Mouse (Mus musculus): ENCODE results near the gene Slc4a2.

The Slc4a2 gene

DNA sequence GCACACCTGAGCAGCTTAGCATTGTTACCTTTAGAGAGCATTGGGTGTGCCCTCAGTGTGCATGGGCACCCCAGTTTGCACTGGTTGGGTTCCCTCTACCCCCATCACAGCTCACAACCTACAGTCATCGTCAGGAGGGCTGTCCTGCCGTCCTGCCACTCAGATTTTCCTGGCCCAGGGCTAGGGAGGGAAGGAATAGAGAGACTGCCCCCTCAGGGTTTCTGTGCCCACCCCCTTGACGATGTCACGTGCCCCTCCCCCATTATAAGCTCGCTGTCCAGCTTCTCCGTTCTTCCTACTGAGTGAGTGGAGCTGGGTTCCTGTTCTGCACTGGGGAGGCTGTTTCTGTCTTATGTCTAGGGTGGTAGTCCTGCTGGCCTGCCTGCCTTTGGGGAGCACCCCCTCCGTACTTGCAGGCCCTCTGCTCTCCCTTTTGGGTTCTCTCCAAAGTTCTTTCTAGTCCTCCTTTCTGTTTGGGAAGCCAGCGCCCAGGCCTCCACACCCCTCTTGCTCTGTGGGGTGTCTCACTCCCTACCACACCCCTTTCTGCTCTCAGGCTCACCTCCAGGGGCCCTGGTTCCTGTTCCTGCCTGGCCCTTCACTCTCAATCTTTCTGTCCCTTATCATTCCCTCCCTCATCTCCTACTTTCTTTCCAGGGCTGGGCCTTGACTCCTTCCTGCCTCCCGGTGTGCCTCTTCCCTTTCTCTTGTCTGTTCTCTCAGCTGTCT lies 3.1 kb downstream of the Slc4a2 start:
- DNase-seq (ENCODE audit: low spot score): no peak

DNA sequence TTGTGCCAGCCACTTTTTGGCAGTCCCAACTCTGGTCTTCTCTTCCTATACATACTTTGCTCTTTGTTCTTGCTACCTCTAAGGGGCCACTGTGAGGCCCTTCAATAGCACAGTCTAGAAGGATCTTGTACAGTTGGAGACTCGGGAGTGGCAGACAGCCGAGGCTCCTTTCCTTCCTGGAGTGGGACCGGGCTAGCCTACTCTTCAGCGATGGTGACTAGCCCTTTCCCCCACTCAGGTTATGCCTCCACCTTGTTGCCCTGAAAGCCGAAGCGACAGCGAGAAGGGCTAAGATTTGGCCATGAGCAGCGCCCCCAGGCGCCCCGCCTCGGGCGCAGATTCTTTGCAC lies 3.6 kb downstream of the Slc4a2 start:
- DNase-seq (ENCODE audit: low spot score): no peak

- no peak for DNase-seq (ENCODE audit: low spot score)
Observed at GRCm38 (mm10) chr5:24427981-24428402, 4.4 kb downstream of the Slc4a2 start.

DNA sequence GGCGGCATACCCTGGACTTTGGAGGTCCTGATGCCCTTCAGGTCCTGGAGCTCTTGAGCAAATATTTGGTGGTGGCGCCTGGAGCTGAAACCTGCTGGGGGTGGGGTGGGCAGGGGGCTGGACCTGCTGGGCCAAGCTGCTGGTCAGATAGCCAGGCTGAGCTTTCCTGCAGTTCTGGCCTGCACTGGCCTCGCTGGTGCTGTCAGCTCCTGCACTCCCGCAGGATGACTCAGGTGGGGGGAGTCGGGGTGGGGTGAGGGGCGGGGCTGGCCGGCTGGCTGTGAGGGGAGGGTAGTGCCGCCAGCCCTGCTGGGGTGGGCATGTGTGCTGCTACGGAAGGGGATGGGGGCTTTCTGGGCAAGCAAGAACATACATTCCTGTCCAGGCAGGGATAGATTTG lies 5.0 kb downstream of the Slc4a2 start:
- DNase-seq (ENCODE audit: low spot score): no peak

DNA sequence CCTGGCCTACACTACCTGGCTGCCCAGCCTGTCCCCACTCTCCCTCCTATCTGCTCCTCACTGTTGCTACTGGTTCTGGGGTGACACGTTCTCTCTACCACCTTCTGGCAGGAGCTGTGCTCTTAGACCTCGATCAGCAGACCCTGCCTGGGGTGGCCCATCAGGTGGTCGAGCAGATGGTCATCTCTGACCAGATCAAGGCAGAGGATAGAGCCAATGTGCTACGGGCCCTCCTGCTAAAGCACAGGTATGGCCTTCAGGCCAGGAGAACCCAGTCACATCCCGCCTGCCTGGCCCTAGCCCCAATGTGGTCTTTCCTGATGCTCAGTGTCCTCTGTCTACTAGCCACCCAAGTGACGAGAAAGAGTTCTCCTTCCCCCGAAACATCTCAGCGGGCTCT lies 10.4 kb downstream of the Slc4a2 start:
- no peak for DNase-seq (ENCODE audit: low spot score)

GRCm38 (mm10) chr5:24441187-24441586 lies 17.6 kb downstream of the Slc4a2 start:
- DNase-seq (ENCODE audit: low spot score): no peak

DNA sequence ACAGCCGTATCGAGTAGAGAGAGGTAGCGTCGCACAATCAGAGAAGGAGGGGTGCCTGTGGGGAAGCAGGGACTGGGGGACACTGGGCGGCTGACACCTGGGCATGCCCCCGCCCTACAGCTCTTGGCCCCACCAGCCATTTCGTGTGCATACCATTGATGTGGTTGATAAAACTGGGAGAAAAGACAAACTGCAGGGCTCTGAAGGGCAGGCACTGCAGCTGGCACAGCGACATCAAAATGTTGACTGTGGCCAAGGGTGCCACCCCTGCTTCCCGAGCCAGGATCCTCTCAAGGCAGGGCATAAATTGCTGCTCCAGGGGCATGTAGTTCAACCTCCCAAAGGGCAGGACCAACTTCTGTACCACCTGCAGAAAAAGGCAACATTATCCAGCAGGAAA lies 18.4 kb downstream of the Slc4a2 start:
- DNase-seq (ENCODE audit: low spot score): no peak

DNA sequence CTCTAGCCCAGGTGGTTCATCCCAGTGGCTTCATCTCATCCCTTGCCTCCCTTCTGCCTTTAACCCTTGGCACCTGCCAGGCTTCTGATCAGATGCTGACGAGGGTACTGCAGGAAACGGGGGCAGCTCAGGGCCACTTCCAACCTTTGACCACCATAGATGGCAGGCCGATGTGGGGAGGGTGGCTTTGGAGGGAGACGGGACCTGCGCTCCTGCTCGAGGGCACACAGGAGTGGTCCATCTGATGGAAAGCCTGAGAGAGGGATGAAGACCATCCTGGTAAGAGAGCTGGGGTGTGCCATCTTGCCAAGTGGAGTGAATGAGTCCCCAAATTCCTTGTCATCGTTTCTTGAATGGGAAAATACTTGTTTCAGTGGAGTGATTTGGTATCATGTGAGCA lies 19.6 kb downstream of the Slc4a2 start:
- no peak for DNase-seq (ENCODE audit: low spot score)

DNA sequence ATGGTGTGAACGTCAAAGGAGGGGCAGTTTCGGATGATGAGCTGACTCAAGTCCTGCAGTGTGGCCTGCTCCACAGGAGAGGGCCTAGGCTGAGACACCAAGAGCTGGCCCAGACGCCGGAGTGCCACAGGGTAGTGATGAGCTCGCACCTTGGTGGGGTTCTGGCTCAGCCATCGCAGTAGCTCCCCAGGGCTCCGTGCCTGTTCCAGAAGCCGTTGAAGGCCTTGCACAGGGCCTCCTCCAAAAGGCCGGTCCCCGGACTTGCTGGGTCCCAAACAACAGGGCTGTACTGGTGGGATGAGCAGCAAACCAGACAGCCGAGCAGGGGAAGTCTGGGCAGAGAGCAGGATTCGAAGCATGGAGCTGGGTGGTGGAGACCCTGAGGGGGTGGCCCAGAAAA lies 20.3 kb downstream of the Slc4a2 start:
- DNase-seq (ENCODE audit: low spot score): no peak

DNA sequence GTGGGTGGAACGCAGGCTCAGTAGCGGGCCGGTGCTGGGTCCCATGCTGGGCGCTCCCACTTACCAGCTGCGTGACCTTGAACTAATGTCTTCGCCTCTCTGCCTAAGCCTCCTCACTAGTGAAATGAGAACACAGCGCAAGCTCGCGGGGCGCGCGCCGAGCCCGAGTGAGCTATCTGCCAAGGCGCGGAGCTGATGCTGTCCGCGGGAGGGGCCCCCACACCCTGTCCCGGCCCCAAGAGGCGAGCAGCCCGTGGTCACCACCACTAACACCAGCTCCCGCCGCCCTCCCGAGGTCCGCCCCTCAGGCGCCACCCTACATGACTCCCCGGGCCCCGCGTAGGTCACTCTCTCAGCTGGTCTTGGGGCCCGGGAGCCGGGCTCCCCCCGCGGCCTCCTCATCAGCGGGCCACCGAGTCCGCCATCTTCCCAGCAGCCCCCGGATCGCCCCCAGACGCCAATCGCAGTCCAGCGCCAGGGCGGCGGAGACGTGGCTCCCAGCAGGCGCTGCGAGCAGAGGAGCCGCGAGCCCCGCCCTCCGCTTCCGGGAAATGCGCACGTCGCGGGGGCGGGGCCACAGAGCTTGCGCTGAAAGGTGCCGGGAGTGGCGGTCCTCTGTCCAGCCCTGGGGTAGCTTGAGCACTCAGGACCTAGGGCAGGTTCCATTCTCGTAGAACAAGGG lies 21.2 kb downstream of the Slc4a2 start, which contains the start of gene Fastk:
Gene Fastk (minus strand): TSS at position 542 of the 682 bp plus-strand sequence.
- DNase-seq (ENCODE audit: low spot score): peak; percentile 88

DNA sequence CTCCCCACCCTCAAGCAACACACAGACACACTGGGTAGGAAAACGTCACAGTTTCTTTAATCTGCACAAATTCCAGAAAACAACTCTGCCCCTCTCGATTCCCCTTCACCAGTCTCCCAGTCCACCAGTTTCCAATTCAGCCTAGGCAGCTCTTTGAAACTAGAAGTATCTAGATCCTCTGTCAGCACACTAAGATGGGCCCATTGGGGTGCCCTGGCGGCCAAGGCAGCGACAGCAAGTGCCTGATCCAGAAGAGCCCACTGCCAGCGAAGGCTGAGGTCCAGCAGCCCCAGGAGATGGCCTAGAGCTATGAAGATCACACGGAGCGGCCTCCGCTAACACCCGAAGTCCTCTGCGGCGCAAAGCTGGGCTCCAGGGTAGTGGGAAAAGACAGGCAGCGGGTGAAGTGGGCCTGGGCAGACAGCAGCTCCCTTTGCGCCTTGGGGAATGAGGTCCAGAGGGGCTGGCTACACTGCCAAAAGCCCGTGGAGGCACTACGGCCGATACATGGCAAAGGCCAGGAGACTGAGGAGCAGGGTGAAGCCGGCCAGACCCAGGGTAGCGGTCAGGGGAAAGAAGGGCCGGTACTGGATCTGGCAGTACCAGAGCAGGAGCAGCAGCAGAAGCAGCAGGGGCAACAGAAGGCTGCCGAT lies 21.9 kb downstream of the Slc4a2 start:
- DNase-seq (ENCODE audit: low spot score): no peak

DNA sequence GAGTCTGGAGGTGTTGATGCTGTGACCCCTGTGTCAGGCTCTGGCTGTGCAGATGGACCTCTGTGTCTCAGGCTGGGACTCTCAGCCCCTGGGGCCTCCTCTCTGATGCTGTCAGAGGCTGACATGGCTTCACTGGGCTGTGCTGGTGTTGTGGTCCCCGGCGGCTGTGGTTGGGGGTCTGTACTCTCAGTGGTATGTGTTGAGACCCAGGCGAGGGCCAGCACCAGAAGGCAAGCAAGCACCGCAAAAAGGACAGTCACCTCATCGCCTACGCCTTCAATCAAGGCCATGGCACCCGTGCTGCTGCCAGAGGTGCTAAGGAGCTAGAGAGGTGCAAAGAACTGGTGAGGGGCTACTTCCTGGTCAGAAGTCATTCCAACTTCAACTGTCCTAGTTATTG lies 23.0 kb downstream of the Slc4a2 start:
- DNase-seq (ENCODE audit: low spot score): no peak

DNA sequence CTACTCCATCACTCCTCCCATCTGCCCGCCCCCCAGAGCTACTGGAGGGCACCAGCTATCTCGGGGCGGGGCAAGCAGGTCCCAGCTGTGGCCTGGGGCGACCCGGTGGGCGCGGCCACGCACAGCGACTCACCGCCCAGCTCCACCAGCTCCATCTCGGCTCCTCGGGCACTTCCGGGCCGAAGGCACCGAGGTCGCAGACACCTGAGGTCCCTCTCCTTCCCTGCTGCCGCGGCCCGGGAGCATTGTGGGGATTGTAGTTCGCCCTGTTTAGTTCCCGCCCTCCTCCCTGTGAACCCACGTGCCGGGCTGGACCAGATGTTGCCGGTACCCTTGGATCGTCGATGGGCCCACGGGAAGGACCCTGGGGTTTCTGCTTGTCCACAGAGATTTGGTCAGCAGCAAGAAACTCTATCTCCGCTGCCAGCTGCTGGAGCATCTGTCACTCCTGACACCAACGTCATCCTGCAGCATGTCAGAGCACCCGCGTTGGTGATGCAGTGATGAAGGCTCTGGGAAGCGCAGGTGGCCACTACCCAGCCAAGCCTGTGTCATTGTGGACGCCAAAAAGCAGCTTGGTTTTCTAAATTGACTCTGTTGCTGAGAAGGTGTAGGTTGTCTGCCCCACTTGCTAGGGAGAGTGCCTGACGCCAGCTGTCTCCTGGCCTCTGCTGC lies 24.1 kb downstream of the Slc4a2 start, which contains the start of gene Tmub1:
Gene Tmub1 (minus strand): TSS at position 231 of the 675 bp plus-strand sequence.
- peak; percentile 73 for DNase-seq (ENCODE audit: low spot score)

- DNase-seq (ENCODE audit: low spot score): peak; percentile 70
Observed at GRCm38 (mm10) chr5:24451264-24452029, 27.8 kb downstream of the Slc4a2 start.

- DNase-seq (ENCODE audit: low spot score): no peak
Observed at GRCm38 (mm10) chr5:24452030-24452690, 28.5 kb downstream of the Slc4a2 start, which contains the start of gene Agap3. Gene Agap3, plus strand, starts transcription at chr5:24452177.

DNA sequence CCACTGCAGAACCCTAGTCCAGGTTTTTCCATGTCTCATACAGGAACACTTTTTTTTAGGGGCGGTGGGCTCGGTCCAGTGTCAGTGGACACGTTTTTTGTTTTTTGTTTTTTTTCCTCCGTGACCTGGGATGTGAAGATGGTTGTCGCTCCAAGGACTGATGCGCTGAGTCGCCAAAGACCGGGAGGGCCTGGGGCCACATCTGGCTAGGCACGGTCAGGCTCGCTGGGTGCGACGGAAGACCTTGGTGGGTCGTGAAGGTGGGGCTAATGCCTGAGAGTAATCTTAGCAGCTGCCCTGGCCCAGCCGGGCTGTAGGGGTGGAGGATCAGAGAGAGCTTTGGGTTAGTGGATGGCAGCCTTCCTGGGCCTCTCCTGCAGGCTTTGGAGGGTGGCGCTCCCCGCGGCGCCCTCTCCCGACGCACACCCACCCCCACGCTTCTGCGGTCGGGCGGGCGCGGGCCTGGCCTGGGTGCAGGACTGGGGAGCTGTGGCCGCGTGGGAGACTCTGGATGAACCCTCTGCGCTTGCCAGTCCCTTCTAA lies 29.1 kb downstream of the Slc4a2 start:
- DNase-seq (ENCODE audit: low spot score): no peak

GRCm38 (mm10) chr5:24453283-24453984 lies 29.8 kb downstream of the Slc4a2 start:
- no peak for DNase-seq (ENCODE audit: low spot score)

- DNase-seq (ENCODE audit: low spot score): no peak
Observed at GRCm38 (mm10) chr5:24453985-24454303, 30.3 kb downstream of the Slc4a2 start.

DNA sequence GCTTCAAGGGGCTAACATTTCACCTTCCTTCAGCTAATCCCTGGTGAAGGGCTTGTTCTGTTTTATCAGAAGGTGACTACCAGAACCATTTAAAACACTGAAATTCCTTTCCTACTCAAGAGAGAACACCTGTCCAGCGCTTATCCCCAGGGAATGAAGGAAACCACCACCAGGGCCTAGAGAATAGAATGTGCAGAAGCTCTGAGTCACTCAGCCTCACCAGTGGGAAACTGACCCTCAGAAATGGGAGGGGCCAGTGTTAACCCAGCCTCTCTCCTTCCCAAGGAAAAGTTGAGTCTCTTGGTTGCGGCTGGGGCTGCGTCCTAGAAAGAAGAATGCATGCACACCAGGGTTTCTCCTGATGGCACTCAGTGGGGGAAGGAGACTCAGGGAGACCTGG lies 31.4 kb downstream of the Slc4a2 start:
- no peak for DNase-seq (ENCODE audit: low spot score)

DNA sequence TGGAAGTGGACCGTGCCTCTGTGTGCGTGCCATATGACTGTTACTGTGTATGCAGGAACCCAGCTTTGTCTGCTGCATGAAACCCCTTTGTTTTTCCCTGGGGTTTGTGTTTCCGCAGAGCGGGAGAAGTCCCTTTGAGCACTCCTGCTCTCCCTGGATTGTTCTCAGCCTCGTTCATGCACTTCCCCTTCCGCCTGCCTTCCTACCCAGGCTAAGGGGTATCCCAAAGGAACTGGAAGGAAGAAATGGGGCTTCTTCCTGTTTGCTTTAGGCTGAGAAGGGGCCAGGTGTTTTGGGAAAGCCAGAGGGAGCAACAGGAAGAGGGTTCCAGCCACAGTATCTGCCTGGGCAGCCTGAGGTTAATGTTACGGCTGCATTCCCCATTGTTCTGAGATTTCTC lies 32.0 kb downstream of the Slc4a2 start:
- no peak for DNase-seq (ENCODE audit: low spot score)

Data from left cerebral cortex, adult 11 months (tissue).